Mouse (Mus musculus) c-Kit-negative CD71-positive TER-119-positive erythroid progenitor cells, embryonic 14.5 days (primary cell): ENCODE data around the gene Sdc4.

Experiments used
- DNase-seq: peaks from one replicate; pipeline ENCODE4 v3.0.0-alpha.2; 2013; ENCODE audit warnings: low read depth, low spot score

Sdc4 gene

GRCm38 (mm10) chr2:164431676-164432465, 11.8 kb downstream of the Sdc4 start:
- no peak for DNase-seq

- no peak for DNase-seq
Measured at GRCm38 (mm10) chr2:164430697-164431096, 13.0 kb downstream of the Sdc4 start.

- DNase-seq, result no peak
Measured at GRCm38 (mm10) chr2:164429881-164430615, 13.6 kb downstream of the Sdc4 start.

- no peak for DNase-seq
Measured at GRCm38 (mm10) chr2:164428451-164428850, 15.2 kb downstream of the Sdc4 start.

- no peak for DNase-seq
Measured at GRCm38 (mm10) chr2:164426952-164427351, 16.7 kb downstream of the Sdc4 start.

GRCm38 (mm10) chr2:164426121-164426520, 17.6 kb downstream of the Sdc4 start:
- DNase-seq, result no peak

GRCm38 (mm10) chr2:164425401-164425800, 18.3 kb downstream of the Sdc4 start:
- DNase-seq, result no peak

GRCm38 (mm10) chr2:164424406-164424805, 19.3 kb downstream of the Sdc4 start:
- DNase-seq, result no peak

- no peak for DNase-seq
Measured at GRCm38 (mm10) chr2:164423464-164423863, 20.2 kb downstream of the Sdc4 start.

GRCm38 (mm10) chr2:164422675-164423393, 20.9 kb downstream of the Sdc4 start:
- DNase-seq, result no peak

- DNase-seq, result no peak
Measured at GRCm38 (mm10) chr2:164421979-164422378, 21.7 kb downstream of the Sdc4 start.

GRCm38 (mm10) chr2:164421306-164421705, 22.4 kb downstream of the Sdc4 start:
- no peak for DNase-seq

- no peak for DNase-seq
Measured at GRCm38 (mm10) chr2:164419489-164419888, 24.2 kb downstream of the Sdc4 start.

- DNase-seq, result no peak
Measured at GRCm38 (mm10) chr2:164418308-164418875, 25.3 kb downstream of the Sdc4 start.

- DNase-seq, result no peak
Measured at GRCm38 (mm10) chr2:164417198-164417597, 26.5 kb downstream of the Sdc4 start.

- DNase-seq, result no peak
Measured at GRCm38 (mm10) chr2:164414581-164414980, 29.1 kb downstream of the Sdc4 start.

- no peak for DNase-seq
Measured at GRCm38 (mm10) chr2:164414167-164414566, 29.5 kb downstream of the Sdc4 start.

- DNase-seq, result no peak
Measured at GRCm38 (mm10) chr2:164407708-164408107, 36.0 kb downstream of the Sdc4 start.

- no peak for DNase-seq
Measured at GRCm38 (mm10) chr2:164405519-164405918, 38.2 kb downstream of the Sdc4 start.

GRCm38 (mm10) chr2:164405060-164405459, 38.6 kb downstream of the Sdc4 start, which contains the start of gene Matn4:
Gene Matn4 (minus strand): TSS chr2:164405160.
- DNase-seq, result no peak

GRCm38 (mm10) chr2:164404082-164404990, 39.4 kb downstream of the Sdc4 start:
- DNase-seq, result no peak
